Mouse (Mus musculus) thymus, postnatal 36 days (tissue): ENCODE measurements around the gene Gm20388.

Experiments used
- DNase-seq, 2 experiments: peaks; one replicate each; pipeline ENCODE4 v3.0.0; 2022; ENCODE audit warnings: mixed read lengths in 2 of 2

Gm20388 gene

GRCm38 (mm10) chr8:124253939-124254338 is 4343.3 kb downstream of the Gm20388 start:
- DNase-seq: no peak

GRCm38 (mm10) chr8:124256841-124257240 is 4346.2 kb downstream of the Gm20388 start:
- DNase-seq: no peak

GRCm38 (mm10) chr8:124257363-124257762 is 4346.7 kb downstream of the Gm20388 start:
- DNase-seq: no peak

GRCm38 (mm10) chr8:124259146-124259545 is 4348.5 kb downstream of the Gm20388 start:
- DNase-seq: no peak

GRCm38 (mm10) chr8:124259925-124260324 is 4349.3 kb downstream of the Gm20388 start:
- DNase-seq: no peak

GRCm38 (mm10) chr8:124260371-124260770 is 4349.7 kb downstream of the Gm20388 start:
- peak; percentile 26 to 45 for DNase-seq

- no peak for DNase-seq
Observed at GRCm38 (mm10) chr8:124263058-124263457, 4352.4 kb downstream of the Gm20388 start.

- DNase-seq: no peak
Observed at GRCm38 (mm10) chr8:124264032-124264431, 4353.4 kb downstream of the Gm20388 start.

- DNase-seq: no peak
Observed at GRCm38 (mm10) chr8:124264671-124265070, 4354.0 kb downstream of the Gm20388 start.

GRCm38 (mm10) chr8:124265130-124265529 is 4354.5 kb downstream of the Gm20388 start:
- DNase-seq: no peak

- no peak for DNase-seq
Observed at GRCm38 (mm10) chr8:124265798-124266197, 4355.2 kb downstream of the Gm20388 start.

- DNase-seq: no peak
Observed at GRCm38 (mm10) chr8:124267206-124267605, 4356.6 kb downstream of the Gm20388 start.

- DNase-seq: no peak
Observed at GRCm38 (mm10) chr8:124270504-124270903, 4359.9 kb downstream of the Gm20388 start.

GRCm38 (mm10) chr8:124270904-124271303 is 4360.3 kb downstream of the Gm20388 start:
- DNase-seq: no peak

- no peak for DNase-seq
Observed at GRCm38 (mm10) chr8:124271518-124271917, 4360.9 kb downstream of the Gm20388 start.

GRCm38 (mm10) chr8:124272792-124273191 is 4362.2 kb downstream of the Gm20388 start:
- DNase-seq: peak in 1 of 2 experiments; percentile 24

GRCm38 (mm10) chr8:124273606-124274218 is 4363.1 kb downstream of the Gm20388 start:
- peak; percentile 79 to 86 for DNase-seq

GRCm38 (mm10) chr8:124274441-124275120 is 4363.9 kb downstream of the Gm20388 start:
- peak; percentile 55 to 75 for DNase-seq

GRCm38 (mm10) chr8:124275377-124276071 is 4364.9 kb downstream of the Gm20388 start:
- peak; percentile 26 to 42 for DNase-seq

GRCm38 (mm10) chr8:124277951-124278910 is 4367.6 kb downstream of the Gm20388 start:
- DNase-seq: no peak

- DNase-seq: no peak
Observed at GRCm38 (mm10) chr8:124278956-124279689, 4368.5 kb downstream of the Gm20388 start.

GRCm38 (mm10) chr8:124279690-124279985 is 4369.0 kb downstream of the Gm20388 start:
- DNase-seq: no peak
